Mouse (Mus musculus) erythroblast, embryonic 14.5 days (primary cell): ENCODE results near the gene Crp.

Experiments
- GATA1 ChIP-seq: IDR thresholded peaks from 2 replicates; pipeline ENCODE4 v1.6.1; 2012; ENCODE audit warnings: low read length, inconsistent platforms, mixed read lengths
- TAL1 ChIP-seq: IDR thresholded peaks from 3 replicates; pipeline ENCODE4 v1.6.1; 2012; ENCODE audit warnings: low read length, inconsistent platforms, mixed read lengths

DNA sequence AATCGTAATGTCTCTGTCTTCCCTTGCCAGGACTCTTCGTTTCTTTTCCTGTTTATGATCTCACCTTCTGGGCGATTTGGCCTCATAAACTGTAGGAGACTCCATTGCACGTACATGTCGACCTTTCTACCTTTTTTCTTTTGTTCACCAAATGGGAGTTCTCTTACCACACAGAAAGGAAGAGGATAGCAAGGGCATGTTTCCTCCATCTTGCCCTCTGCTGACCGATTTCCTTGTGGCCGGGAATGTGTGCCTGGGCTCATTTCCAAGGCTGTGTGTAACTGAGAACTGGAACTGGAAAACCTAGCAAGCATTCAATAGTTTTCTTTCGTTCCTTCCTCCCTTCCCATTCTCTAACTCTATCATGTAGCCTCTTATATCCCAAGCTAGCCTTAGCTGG lies 38.2 kb upstream of the Crp start:
- TF ChIP-seq GATA1 (no peak), TAL1 (no peak)
